Mouse (Mus musculus) layer of hippocampus, adult 6 months (tissue): ENCODE data around the gene Gm5128. TPM values are rescaled to one million over a fixed set of nuclear protein-coding genes. Genes with fewer than 3 reads are reported as not detected.

ENCODE experiments used
- long read RNA-seq, 2 experiments: library from polyadenylated mRNA; unstranded; transcript quantifications; one replicate each; pipeline ENCODE4 v2.0.0; 2019 to 2020
- polyA plus RNA-seq: library from polyadenylated mRNA; unstranded; fragments of <200 nt; fragmentation: Nextera tagmentation; gene quantifications from 2 replicates; pipeline ENCODE4 v1.2.3, GENCODE M21; 2021

Gm5128 gene
- not detected in 2 replicates for polyA plus RNA-seq
- long read RNA-seq, experiment 1, result 0 reads
- long read RNA-seq, experiment 2, result 0 reads

DNA sequence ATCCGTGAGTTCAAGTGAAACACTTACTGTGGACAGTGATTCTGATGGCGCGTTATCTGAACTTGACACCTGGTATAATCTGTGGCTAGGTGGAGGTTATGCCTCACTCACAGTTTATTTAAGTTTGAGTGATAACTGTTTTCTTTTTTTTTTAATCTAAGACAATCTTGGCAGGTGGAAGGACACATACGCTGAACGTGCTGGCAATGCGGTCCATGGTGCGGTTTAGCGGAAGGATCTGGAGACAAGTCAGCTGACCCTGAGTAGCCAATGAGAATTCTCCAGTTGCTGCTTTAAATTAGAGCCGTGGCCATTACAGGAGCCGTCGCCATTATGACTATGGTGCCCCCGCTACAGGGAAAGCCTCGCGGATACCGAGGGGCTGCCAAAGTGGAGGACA, at the start of gene Gm5128:
Gm5128 (plus strand) TSS at position 301 of the 400 bp plus-strand sequence.

Other genes with a start within 250 kb of the Gm5128 start
- not detected in 2 replicates for gene Gm15023, start 195.7 kb upstream of the Gm5128 start, polyA plus RNA-seq
- gene Tceal6, start 162.6 kb upstream of the Gm5128 start, polyA plus RNA-seq, result 58.8 and 60.5 TPM in 2 replicates
- gene Pramel3, start 71.0 kb upstream of the Gm5128 start, polyA plus RNA-seq, result not detected in 2 replicates
- not detected in 2 replicates for gene Gm7903, start 60.6 kb downstream of the Gm5128 start, polyA plus RNA-seq
- gene AV320801, start 121.3 kb downstream of the Gm5128 start, polyA plus RNA-seq, result not detected in 2 replicates
- gene Nxf7, start 225.5 kb downstream of the Gm5128 start, polyA plus RNA-seq, result not detected in 2 replicates